Mouse (Mus musculus) CD4-positive helper T cell, adult 2 months (primary cell): ENCODE measurements around the gene Ubac2.
A peak's percentile ranks its signal among the peaks of the same experiment; 100 is the strongest.

ENCODE experiments used
- DNase-seq: peaks from one replicate; pipeline ENCODE4 v3.0.0-alpha.2; 2012; ENCODE audit warnings: low read depth, missing footprints, low spot score

The Ubac2 gene

DNA sequence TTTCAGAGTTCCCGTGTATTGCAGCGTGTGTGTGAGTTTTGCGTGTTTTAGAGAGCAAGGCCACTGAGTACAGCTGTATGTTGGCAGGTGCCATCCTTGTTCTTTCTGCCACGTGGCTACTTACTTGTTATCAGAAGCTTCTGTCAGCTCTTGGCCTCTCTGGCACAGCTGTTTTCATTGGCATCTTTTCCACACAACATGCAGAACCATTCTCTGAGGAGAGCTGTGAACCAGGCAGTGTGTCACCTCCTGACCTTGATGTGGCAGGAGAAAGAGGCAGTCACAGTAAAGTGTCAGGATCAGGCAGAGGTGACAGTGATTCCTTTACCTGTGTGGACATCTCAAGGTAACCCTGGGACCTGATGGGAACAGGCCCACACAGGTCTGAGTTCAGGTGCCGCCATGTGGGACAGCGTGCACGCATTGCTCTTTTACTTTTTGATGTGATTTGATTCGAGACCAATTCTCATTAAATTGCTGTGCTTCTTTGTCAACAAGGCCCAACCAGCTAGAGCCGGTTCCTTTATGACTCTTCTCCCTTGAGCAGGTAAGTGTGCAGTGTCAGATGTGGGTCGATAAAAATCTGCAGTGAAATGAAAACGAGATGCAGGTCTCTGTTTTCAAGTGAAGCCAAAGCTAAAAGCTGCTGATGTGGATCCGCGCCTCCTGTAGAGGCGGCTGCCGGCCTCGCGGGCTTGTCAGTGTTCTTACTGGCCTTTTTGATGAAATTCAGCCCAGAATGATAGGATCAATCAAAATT, 122.1 kb downstream of the Ubac2 start:
- DNase-seq, result peak; percentile 88

DNA sequence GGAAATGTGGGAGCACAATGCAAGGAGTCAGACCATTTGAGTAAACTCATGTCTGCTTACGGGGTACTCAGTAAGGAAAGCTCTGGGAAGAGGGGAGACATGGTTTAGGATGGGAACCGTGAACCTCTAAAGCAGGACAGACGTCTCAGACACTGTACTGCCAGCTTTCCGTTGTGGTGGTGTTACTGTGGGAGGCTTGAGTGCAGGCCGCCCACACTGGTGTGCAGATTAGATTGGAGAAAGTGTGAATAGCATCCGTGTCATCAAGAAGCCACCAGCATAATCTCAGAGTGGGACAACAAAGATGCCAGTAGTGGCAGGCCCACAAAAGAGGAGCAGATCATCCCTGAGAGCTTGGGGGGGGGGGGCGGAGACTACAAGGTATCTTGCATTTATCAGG, 123.8 kb downstream of the Ubac2 start:
- peak; percentile 70 for DNase-seq

GRCm38 (mm10) chr14:122003812-122004211, 125.4 kb downstream of the Ubac2 start:
- DNase-seq, result no peak

DNA sequence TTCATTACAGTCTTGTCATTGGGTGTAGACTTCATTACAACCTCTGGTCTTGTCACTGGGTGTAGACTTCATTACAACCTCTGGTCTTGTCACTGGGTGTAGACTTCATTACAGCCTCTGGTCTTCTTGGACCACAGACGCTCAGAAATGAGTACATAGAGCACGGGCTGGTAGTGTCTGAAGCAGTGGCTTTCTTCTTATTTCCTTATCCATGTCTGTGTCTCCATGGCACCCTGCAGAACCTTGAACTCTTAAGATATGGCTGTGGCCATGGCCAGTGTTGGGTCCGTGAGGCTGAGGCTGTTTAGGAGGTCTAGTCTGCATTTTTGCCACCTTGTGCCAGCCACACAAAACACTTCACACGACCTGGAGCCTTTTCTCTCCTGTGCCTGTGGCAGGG, 129.8 kb downstream of the Ubac2 start:
- DNase-seq, result no peak

DNA sequence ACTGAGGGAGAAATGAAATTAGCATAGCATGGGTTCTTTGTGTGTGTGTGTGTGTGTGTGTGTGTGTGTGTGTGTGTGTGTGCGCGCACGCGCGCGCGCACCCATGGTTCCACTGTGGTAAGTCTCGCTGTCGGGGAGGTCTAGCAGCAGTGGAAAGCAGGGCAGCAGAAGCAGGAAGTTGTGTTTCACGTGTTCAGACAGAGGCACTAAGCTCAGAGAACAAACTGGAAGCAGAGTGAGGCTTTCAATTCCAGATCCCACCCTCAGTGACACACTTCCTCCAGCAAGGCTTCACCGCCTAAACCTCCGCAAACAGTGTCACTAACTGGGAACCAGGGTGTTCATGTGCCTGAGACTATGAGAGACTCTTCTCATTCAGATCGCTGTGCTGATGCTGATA, 131.1 kb downstream of the Ubac2 start:
- peak; percentile 93 for DNase-seq

GRCm38 (mm10) chr14:122010301-122010700, 131.9 kb downstream of the Ubac2 start:
- no peak for DNase-seq

- DNase-seq, result peak; percentile 82
Measured at GRCm38 (mm10) chr14:122011768-122012167, 133.3 kb downstream of the Ubac2 start.

GRCm38 (mm10) chr14:122012193-122012592, 133.8 kb downstream of the Ubac2 start:
- peak; percentile 49 for DNase-seq

DNA sequence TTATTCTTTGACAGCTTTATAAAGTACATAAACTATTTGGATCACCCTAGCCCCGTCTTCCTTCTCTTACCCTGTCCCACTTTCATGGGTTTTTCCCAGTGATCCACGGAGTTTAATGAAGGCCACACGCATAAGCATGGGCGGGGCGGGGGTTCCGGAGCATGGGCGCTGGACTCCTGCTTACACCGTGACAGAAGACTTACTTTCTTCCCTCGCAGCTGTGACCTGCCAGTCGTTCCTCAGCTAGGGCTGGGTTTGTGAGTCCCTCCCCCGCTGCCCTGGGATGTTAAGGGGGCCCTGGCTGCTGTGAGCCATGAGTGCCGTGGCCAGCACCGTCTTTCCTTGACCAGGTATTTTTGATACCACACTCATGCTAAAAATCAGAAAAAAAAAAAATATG, 134.4 kb downstream of the Ubac2 start:
- no peak for DNase-seq

- DNase-seq, result peak; percentile 76
Measured at GRCm38 (mm10) chr14:122013417-122013951, 135.1 kb downstream of the Ubac2 start.

GRCm38 (mm10) chr14:122017958-122018357, 139.5 kb downstream of the Ubac2 start:
- DNase-seq, result peak; percentile 61

- no peak for DNase-seq
Measured at GRCm38 (mm10) chr14:122019389-122019788, 141.0 kb downstream of the Ubac2 start.

- DNase-seq, result no peak
Measured at GRCm38 (mm10) chr14:122020567-122020966, 142.1 kb downstream of the Ubac2 start.

DNA sequence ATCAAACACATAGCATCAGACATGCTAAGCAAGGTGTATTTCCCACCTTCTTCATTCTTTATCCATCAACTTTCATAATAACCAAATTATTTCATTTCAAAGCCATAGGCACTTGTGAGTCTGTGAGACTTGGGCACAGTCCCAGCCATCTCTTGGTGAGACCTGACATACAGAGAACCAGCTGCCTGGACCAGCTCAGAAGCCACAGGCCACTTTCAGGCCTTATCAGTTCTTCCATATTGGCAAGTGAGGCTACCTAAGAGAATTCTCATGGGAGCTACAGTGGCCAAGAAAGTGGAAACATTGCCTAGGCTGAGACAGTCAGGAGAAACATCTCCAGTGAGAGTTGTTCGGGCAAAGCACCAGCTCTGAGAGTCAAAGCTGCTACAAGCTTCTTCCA, 144.6 kb downstream of the Ubac2 start:
- DNase-seq, result no peak

DNA sequence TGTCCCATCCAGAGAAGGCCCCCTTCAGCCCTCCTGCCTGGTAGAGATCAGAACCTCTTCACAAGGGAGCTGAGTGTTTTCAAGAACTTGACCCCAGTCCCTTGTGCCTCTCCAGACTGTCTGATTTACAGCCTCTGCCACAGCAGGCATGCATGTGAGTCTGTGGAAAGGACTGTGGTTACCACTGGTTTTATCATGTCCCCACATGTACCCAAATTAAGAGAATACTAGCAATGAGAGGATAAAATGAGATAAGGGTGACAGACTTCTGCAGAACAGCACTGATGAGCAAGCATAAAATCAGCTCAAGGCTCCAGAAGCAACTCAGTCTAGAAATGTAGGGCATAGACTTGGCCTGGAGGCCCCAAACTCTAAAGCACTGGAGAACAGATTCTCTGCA, 145.5 kb downstream of the Ubac2 start:
- DNase-seq, result no peak

DNA sequence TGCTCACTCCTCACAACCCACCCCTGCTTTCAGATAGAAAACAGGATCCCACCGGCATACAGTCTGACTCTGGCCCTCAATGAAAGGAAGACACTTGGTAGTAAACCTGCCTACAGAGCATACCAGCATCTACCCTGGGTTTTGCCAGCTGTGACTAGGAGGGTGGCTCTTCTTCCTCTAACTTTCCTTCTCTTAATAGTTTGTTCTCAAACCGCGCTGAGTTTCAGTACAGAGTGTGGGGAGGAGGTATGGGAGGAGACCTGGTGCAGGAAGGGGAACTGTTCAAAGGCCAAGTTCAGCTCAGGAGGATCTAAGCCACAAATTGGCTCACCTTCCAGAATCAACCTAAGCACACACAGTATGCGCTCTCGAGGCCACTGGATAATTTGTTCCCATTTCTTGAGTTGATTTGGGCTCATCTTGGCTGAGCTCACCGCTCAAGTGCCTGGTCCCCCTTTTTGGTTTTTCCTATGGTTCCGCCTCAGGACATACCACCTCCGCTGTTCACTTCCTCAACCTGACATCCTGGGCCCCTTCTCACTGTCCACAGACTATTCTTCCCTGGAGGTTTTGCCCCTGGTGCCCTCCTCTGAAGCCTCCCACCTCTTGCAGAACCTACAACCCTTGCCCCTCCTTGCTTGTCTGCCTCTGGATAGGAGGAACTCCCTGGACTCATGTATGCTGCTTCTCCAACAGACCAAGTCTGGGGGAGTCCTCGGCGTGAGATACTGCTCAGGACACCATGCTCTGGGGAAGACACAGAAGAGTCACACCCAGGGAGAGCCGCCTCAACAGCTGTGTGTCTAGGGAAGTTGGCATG, 150.7 kb downstream of the Ubac2 start:
- DNase-seq, result peak; percentile 64

DNA sequence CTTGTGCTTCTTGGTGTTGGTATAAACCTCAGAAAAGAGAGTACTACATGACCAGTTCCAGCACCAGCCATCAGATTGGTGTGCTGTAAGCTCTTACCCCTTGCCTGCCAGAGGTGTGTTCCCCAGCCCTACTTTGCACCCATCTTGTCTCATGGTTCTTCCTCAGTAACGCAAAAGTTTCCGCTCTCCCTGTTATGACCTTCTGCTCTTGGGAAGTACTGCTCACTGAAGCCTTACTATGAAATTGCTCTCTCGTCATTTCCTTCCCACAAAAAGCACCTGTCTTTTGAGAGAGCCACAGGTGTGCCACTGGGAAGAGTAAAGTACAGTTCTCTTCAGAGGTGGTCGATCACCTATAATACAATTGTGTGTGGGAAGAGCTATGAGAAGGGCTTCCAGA, 151.4 kb downstream of the Ubac2 start:
- no peak for DNase-seq

GRCm38 (mm10) chr14:122032045-122032444, 153.6 kb downstream of the Ubac2 start:
- no peak for DNase-seq

DNA sequence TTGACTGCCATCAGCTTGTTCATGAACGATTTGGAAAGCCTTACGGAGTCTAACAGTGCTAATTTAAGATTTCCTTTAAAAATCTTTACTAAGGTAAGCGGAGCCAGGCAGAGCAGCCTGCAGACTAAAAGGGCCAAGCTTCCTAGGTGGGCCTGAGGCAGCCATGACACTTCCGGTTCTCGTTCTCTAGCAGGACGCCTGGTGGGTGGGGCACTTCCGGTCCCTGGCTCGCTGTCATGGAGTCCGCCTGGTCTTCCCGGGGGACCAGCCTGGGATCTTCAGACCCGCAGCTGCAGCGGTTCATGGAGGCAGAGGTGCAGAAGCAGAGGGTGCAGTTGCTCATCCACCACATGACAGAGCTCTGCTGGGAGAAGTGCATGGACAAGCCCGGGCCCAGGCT, 156.0 kb downstream of the Ubac2 start, which contains the start of gene Timm8a2:
Gene Timm8a2, plus strand, starts transcription at position 224 of the 400 bp plus-strand sequence.
- DNase-seq, result no peak

DNA sequence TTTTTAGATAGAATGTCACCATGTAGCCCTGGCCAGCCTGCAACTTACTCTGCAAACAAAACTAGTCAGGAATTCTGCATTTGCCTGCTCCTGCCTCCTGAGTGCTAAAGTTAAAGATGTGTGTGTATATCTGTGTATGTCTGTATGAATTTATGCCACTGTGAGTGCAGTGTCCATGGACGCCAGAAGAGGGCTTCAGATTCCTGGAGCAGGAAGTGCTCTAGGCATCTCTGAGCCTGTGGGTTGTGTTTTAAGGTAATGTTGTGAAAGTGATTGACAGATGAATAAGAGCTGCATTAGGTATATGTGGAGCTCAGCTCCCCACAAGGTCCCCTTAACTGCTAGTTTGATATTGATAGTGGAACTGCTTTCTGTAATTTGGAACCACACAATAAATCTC, 156.8 kb downstream of the Ubac2 start:
- DNase-seq, result no peak

DNA sequence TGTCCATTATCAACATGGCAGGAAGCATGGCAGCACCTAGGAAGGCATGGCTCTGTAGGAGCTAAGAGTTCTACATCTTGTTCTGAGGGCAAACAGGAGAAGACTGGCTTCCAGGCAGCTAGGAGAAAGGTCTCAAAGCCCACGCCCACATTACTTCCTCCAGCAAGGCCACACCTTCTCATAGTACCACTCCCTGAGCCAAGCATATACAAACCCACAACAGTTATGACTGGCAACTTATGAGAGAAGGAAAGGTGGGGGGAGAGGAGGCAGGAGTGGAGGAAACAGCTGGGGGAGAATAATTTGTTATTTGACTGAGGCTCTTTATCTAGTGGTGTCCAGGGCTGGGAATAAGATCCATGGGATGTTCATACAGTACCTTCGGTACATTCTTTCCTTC, 157.4 kb downstream of the Ubac2 start:
- peak; percentile 73 for DNase-seq

- DNase-seq, result no peak
Measured at GRCm38 (mm10) chr14:122038874-122039647, 160.6 kb downstream of the Ubac2 start.
